Mouse (Mus musculus): ENCODE data around the gene Slc19a1. TPM values are rescaled to one million over a fixed set of nuclear protein-coding genes. Genes with fewer than 3 reads are reported as not detected.
A peak's percentile ranks its signal among the peaks of the same experiment; 100 is the strongest.

Slc19a1 gene
- total and polyA plus RNA-seq, 3 experiments = 40.1 to 59.8 (median 50.2) TPM

- in situ Hi-C loops (cut with MboI; ENCODE audit: low pct_ligation_motif_present, low pct_unique_long_range_greater_than_20kb, low sequenced_read_pairs) (loop anchor here (10.0 to 25.0 kb wide), 2 partner anchors 53 to 184 kb away; no protein-coding TSS in a partner anchor), dilution Hi-C loops (cut with MboI; ENCODE audit: extremely low pct_ligation_motif_present, extremely low pct_unique_long_range_greater_than_20kb, low sequenced_read_pairs) (no loop called here)
- TF ChIP-seq SMC3 (IDR thresholded peaks at IDR 0.05; ENCODE audit: low read depth, low read length) (peak; percentile 87), CTCF (conservative IDR thresholded peaks at IDR 0.05 in 1 of 2, IDR thresholded peaks at IDR 0.05 in 1 of 2; ENCODE audit: low read depth in 2 of 2, low read length in 2 of 2) (peak; percentile 92 to 96), ELF1 (IDR thresholded peaks at IDR 0.05; ENCODE audit: low read depth, low read length) (0 out of 2 replicates have a peak, but pooled peaks have one; percentile 20), MAFK (IDR thresholded peaks at IDR 0.05; ENCODE audit: insufficient replicate concordance, low read length) (no peak), POLR2AphosphoS2 (IDR thresholded peaks at IDR 0.05; ENCODE audit: low read depth, low read length) (no peak), TCF12 (IDR thresholded peaks at IDR 0.05; ENCODE audit: low read depth, low read length) (no peak), MAZ (IDR thresholded peaks at IDR 0.05; ENCODE audit: low read depth, low read length) (0 out of 2 replicates have a peak, but pooled peaks have one; percentile 29), RAD21 (IDR thresholded peaks at IDR 0.05; ENCODE audit: low read depth, low read length) (peak; percentile 87), E2F4 (IDR thresholded peaks at IDR 0.05; ENCODE audit: insufficient replicate concordance, low read depth, low read length) (no peak), MEF2A (IDR thresholded peaks at IDR 0.05; ENCODE audit: borderline replicate concordance, low read depth, low read length) (0 out of 2 replicates have a peak, but pooled peaks have one; percentile 13), ZC3H11A (IDR thresholded peaks at IDR 0.05; ENCODE audit: low read depth, low read length) (peak; percentile 24; the same call in 1 of the 2 replicates)
- Histone ChIP-seq H3K4me3 (replicated peaks in 1 of 3; ENCODE audit: low read depth in 2 of 3, low read length in 2 of 3, poor library complexity in 1 of 3) (no peak overlapping the region), H3K4me2 (ENCODE audit: insufficient read depth, low read depth, poor library complexity, severe bottlenecking) (0 out of 2 replicates have a peak overlapping the region, but pooled peaks have one; percentile 29), H3K79me2 (replicated peaks; ENCODE audit: control insufficient read depth, extremely low read depth, insufficient read depth, poor library complexity, severe bottlenecking) (no peaks in the 10 kb centered on the region), H3K27ac (ENCODE audit: insufficient read depth, low read depth) (no peak overlapping the region), H3K27me3 (replicated peaks) (peaks cover 88% of the 10 kb centered on the region), H3K4me1 (ENCODE audit: control insufficient read depth in 1 of 2, insufficient read depth in 2 of 2) (no peaks in the 10 kb centered on the region; a peak in 1 of 4 replicates), H3K9me3 (replicated peaks; ENCODE audit: low read length) (no peaks in the 10 kb centered on the region), H3K36me3 (replicated peaks in 1 of 2; ENCODE audit: control insufficient read depth in 1 of 2, insufficient read depth in 1 of 2, low read length in 1 of 2) (no peaks in the 10 kb centered on the region), H3K9ac (ENCODE audit: insufficient read depth, low read depth) (no peak overlapping the region)
- peak; percentile 74 for DNase-seq (ENCODE audit: extremely low read depth)
Measured at GRCm38 (mm10) chr10:77021399-77022052, 10.5 kb upstream of the Slc19a1 start.

- DNase-seq (ENCODE audit: extremely low read depth) = no peak
- no peak overlapping the region for H3K27ac ChIP-seq (ENCODE audit: insufficient read depth, low read depth)
- dilution Hi-C loops (cut with MboI; ENCODE audit: extremely low pct_ligation_motif_present, extremely low pct_unique_long_range_greater_than_20kb, low sequenced_read_pairs) = no loop called here
Measured at GRCm38 (mm10) chr10:77022301-77023130, 9.5 kb upstream of the Slc19a1 start.

More at GRCm38 (mm10) chr10:77022301-77023130, 9.5 kb upstream of the Slc19a1 start:
- Histone ChIP-seq H3K79me2 (replicated peaks; ENCODE audit: control insufficient read depth, extremely low read depth, insufficient read depth, poor library complexity, severe bottlenecking) (no peaks in the 10 kb centered on the region), H3K9ac (ENCODE audit: insufficient read depth, low read depth) (no peak overlapping the region), H3K4me1 (ENCODE audit: control insufficient read depth in 1 of 2, insufficient read depth in 2 of 2) (no peaks in the 10 kb centered on the region), H3K36me3 (replicated peaks in 1 of 2; ENCODE audit: control insufficient read depth in 1 of 2, insufficient read depth in 1 of 2, low read length in 1 of 2) (no peaks in the 10 kb centered on the region), H3K4me3 (replicated peaks in 1 of 3; ENCODE audit: low read depth in 2 of 3, low read length in 2 of 3, poor library complexity in 1 of 3) (no peak overlapping the region), H3K27me3 (replicated peaks) (peaks cover 90% of the 10 kb centered on the region), H3K9me3 (replicated peaks; ENCODE audit: low read length) (peaks cover 4% of the 10 kb centered on the region), H3K4me2 (ENCODE audit: insufficient read depth, low read depth, poor library complexity, severe bottlenecking) (no peak overlapping the region)
- TF ChIP-seq UBTF (IDR thresholded peaks at IDR 0.05; ENCODE audit: low read depth, low read length) = no peak
- no peak for TF ChIP-seq USF1 (IDR thresholded peaks at IDR 0.05; ENCODE audit: low read depth, low read length)
- TF ChIP-seq RCOR1 (conservative IDR thresholded peaks at IDR 0.05; ENCODE audit: low read depth, low read length) = no peak
- no peak for TF ChIP-seq GABPA (IDR thresholded peaks at IDR 0.05; ENCODE audit: insufficient replicate concordance, low read depth, low read length)
- TF ChIP-seq USF2 (conservative IDR thresholded peaks at IDR 0.05; ENCODE audit: low read depth, low read length) = no peak
- no peak for TF ChIP-seq IRF4 (IDR thresholded peaks at IDR 0.05; ENCODE audit: low read depth, low read length)
- no peak for TF ChIP-seq ZKSCAN1 (IDR thresholded peaks at IDR 0.05; ENCODE audit: borderline replicate concordance, low read depth, low read length)
- TF ChIP-seq JUN (IDR thresholded peaks at IDR 0.05; ENCODE audit: insufficient read depth, low read depth, low read length) = no peak
- TF ChIP-seq RAD21 (IDR thresholded peaks at IDR 0.05; ENCODE audit: low read depth, low read length) = no peak
- no peak for TF ChIP-seq KAT2A (IDR thresholded peaks at IDR 0.05; ENCODE audit: insufficient replicate concordance, low read length)
- TF ChIP-seq TCF12 (IDR thresholded peaks at IDR 0.05; ENCODE audit: low read depth, low read length) = no peak
- TF ChIP-seq ZMIZ1 (IDR thresholded peaks at IDR 0.05; ENCODE audit: low read depth, low read length) = no peak
- in situ Hi-C loops (cut with MboI; ENCODE audit: low pct_ligation_motif_present, low pct_unique_long_range_greater_than_20kb, low sequenced_read_pairs) = loop anchor here (10.0 to 25.0 kb wide), 2 partner anchors 52 to 185 kb away; no protein-coding TSS in a partner anchor

Data from CH12.LX (cell line).